Mouse (Mus musculus) CH12.LX (cell line): ENCODE measurements around the gene Mrpl46.

Experiments used
- CTCF ChIP-seq, 2 experiments: IDR thresholded peaks in 1 of 2; conservative IDR thresholded peaks in 1 of 2; 2 replicates each; pipeline ENCODE4 v1.5.1; 2011 to 2012; ENCODE audit warnings: low read depth in 2 of 2, low read length in 2 of 2, improper control_type of control experiment in 1 of 2, inconsistent platforms in 1 of 2, mild to moderate bottlenecking in 1 of 2, moderate library complexity in 1 of 2
- EP300 ChIP-seq: IDR thresholded peaks from 2 replicates; pipeline ENCODE4 v1.6.1; 2011; ENCODE audit warnings: low read length, improper control_type of control experiment
- JUND ChIP-seq: conservative IDR thresholded peaks from 2 replicates; pipeline ENCODE4 v1.6.1; 2011; ENCODE audit warnings: low read depth, low read length, improper control_type of control experiment
- SIN3A ChIP-seq: IDR thresholded peaks from 2 replicates; pipeline ENCODE4 v1.6.1; 2012; ENCODE audit warnings: low read length, improper control_type of control experiment, inconsistent platforms
- ZKSCAN1 ChIP-seq: IDR thresholded peaks from 2 replicates; pipeline ENCODE4 v1.6.1; 2012; ENCODE audit warnings: low read depth, inconsistent platforms, low read length, improper control_type of control experiment, borderline replicate concordance
- ZNF384 ChIP-seq: IDR thresholded peaks from 2 replicates; pipeline ENCODE4 v1.6.1; 2012; ENCODE audit warnings: low read depth, low read length, improper control_type of control experiment, inconsistent platforms

DNA sequence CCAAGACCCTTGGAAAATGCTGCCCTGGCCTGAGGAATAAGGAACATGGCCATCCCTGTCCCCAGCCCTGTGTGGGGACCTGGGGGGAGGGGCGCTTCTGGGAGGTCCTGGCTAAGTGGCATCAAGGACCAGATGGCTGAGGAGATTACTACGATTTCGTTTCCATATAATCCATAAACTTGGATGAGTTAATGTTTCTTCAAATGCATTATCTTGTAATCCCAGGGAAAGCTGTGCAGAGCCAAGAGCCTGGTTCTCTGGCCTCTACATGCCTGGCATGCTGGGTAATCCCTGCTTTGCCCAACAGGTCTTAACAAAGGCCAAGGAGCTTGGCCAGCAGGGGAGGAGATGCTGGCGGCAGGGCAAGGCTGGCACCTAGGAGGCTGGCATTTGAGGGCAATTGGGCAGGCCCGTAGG lies 18.1 kb downstream of the Mrpl46 start:
- TF ChIP-seq ZNF384 (no peak), SIN3A (no peak), ZKSCAN1 (no peak), JUND (no peak), CTCF (conservative IDR thresholded peaks at IDR 0.05 in 1 of 2, IDR thresholded peaks at IDR 0.05 in 1 of 2; ENCODE audit: low read depth in 2 of 2, low read length in 2 of 2) (no peak), EP300 (no peak)
